Mouse (Mus musculus): Measurements from ENCODE around the gene Rpp14. TPM values are rescaled to one million over a fixed set of nuclear protein-coding genes. Genes with fewer than 3 reads are reported as not detected.

Gene Rpp14
- total and polyA plus RNA-seq, 2 experiments from 2014 or later, result 18.9 to 36.2 TPM

DNA sequence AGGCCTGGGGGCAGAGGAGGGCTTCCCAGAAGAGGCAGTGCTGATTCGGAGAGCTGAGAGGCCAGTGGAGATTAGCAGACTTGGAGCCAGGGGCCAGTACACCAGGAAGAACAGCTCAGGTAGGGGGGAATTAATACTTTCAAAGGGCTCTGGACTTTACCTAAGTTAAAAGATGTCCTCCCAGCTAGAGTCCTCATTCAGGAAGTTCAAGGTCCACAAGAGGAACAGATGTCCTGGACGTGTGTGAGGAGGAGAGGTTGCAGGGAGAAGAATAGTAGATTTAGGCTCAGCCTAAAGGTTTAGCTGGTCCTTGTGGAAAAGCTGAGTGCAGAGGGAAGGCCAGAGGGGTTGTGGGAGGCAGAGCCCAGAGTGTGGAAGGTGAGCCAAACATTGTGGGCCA, 54.1 kb downstream of the Rpp14 start:
- DNase-seq (ENCODE audit: low spot score) (no peak), ATAC-seq (no peak)
- no peak for TF ChIP-seq CTCF (IDR thresholded peaks at IDR 0.05; ENCODE audit: low read depth)
- H3K4me3 ChIP-seq (ENCODE audit: low read length), result no peak overlapping the region
- H3K27ac ChIP-seq, result no peak overlapping the region
- peaks cover 17% of the 10 kb centered on the region; the same call in 1 of the 2 replicates for H3K36me3 ChIP-seq (ENCODE audit: insufficient read depth, low read length)
- no peak overlapping the region for H3K4me2 ChIP-seq (ENCODE audit: low read depth, low read length)
- WGBS, result 69% methylated on average over 2 of the region's 2 CpGs
- H3K9ac ChIP-seq (replicated peaks; ENCODE audit: low read length), result no peak overlapping the region
- H3K9me3 ChIP-seq (ENCODE audit: low read length), result no peaks in the 10 kb centered on the region
- no peaks in the 10 kb centered on the region for H3K4me1 ChIP-seq (ENCODE audit: insufficient read depth, low read length)
- H3K27me3 ChIP-seq (ENCODE audit: insufficient read depth, low read length), result no peaks in the 10 kb centered on the region

DNA sequence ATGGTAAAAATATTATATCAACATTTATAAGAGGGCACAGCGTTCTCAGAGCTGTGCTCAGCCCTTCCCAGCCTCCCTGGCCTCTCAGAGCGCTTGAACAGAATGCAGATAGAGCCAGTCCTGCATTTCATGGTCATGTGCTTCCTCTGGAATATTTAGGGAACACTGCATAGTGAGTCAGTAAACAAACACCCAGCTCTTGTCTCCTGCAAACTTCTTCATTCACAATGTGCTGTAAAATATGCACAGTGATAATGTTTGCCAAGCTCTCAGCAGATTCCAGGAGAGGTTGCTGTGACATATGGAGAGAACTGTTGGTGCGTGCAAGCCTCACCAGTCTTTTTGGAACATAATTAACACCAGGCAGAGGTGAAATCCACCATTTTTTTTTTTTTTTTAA, 55.0 kb downstream of the Rpp14 start:
- Histone ChIP-seq H3K27me3 (ENCODE audit: insufficient read depth, low read length) (no peaks in the 10 kb centered on the region), H3K4me1 (ENCODE audit: insufficient read depth, low read length) (no peaks in the 10 kb centered on the region), H3K36me3 (ENCODE audit: insufficient read depth, low read length) (peaks cover 23% of the 10 kb centered on the region; the same call in 1 of the 2 replicates), H3K27ac (no peak overlapping the region), H3K9me3 (ENCODE audit: low read length) (no peaks in the 10 kb centered on the region), H3K4me2 (ENCODE audit: low read depth, low read length) (no peak overlapping the region), H3K9ac (replicated peaks; ENCODE audit: low read length) (no peak overlapping the region), H3K4me3 (ENCODE audit: low read length) (no peak overlapping the region)
- peak; percentile 26 for DNase-seq (ENCODE audit: low spot score)
- ATAC-seq, result peak; percentile 32; the same call in 1 of the 2 replicates
- no peak for TF ChIP-seq CTCF (IDR thresholded peaks at IDR 0.05; ENCODE audit: low read depth)
- WGBS, result 48% methylated on average over 3 of the region's 3 CpGs

DNA sequence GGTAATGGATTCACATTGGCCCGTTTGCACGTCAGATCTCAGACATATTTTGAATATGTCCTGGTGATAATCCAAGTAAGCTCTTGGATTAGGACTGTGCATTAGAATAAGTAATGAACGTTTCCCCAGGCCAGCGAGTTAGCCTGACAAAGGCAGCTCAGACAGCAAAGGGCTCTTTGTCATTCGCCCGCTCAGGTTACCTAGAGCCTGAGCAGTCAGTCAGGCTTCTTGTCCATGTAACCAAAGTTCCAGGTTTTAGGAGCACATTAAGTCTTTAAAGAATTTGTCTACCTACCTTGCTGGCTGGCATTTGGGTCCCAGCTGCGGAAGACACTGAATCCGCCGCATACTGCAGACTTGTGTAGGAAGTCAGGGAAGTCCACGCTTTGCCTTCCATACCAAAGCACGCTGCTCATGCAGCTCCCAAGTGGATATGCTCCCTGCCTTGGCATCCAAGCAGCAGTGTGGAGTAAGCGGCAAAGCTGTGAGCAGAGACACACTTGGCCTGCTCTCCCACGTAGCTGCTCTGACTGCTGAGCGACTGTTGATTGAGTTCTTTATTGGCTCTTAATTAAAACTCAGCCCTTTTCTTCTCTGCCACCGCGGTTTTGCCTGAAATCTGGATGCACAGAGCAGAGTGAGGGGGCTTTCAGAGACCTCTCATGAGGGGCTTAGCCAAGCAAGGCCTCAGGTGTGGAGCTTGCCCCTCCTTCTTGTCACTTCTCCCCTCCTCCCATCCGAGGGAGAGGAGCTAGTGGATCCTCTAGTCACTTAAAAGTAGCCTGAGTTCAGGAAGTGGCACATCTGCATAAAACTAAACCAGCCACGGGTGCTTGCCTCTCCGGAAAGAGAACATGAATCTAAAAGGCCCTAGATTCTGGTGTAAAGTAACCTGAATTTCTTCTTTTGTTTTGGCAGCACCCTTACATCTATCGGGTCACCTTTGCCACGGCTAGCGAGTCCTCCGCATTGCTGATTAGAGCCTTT, 59.9 kb downstream of the Rpp14 start:
- H3K27ac ChIP-seq, result peak overlapping the region; percentile 32; the same call in 1 of the 2 replicates
- H3K9ac ChIP-seq (replicated peaks; ENCODE audit: low read length), result no peak overlapping the region
- no peak overlapping the region for H3K4me3 ChIP-seq (ENCODE audit: low read length)
- WGBS, result 46% methylated on average over 23 of the region's 23 CpGs
- no peaks in the 10 kb centered on the region for H3K4me1 ChIP-seq (ENCODE audit: insufficient read depth, low read length)
- ATAC-seq (0 out of 2 replicates have a peak, but pooled peaks have one; percentile 35), DNase-seq (ENCODE audit: low spot score) (no peak)
- H3K4me2 ChIP-seq (ENCODE audit: low read depth, low read length), result no peak overlapping the region
- no peaks in the 10 kb centered on the region for H3K27me3 ChIP-seq (ENCODE audit: insufficient read depth, low read length)
- TF ChIP-seq CTCF (IDR thresholded peaks at IDR 0.05; ENCODE audit: low read depth), result no peak
- H3K36me3 ChIP-seq (ENCODE audit: insufficient read depth, low read length), result peaks cover 49% of the 10 kb centered on the region
- H3K9me3 ChIP-seq (ENCODE audit: low read length), result no peaks in the 10 kb centered on the region

GRCm38 (mm10) chr14:8141131-8141530, 61.0 kb downstream of the Rpp14 start:
- H3K36me3 ChIP-seq (ENCODE audit: insufficient read depth, low read length), result peaks cover 51% of the 10 kb centered on the region
- no peaks in the 10 kb centered on the region for H3K27me3 ChIP-seq (ENCODE audit: insufficient read depth, low read length)
- no peak for TF ChIP-seq CTCF (IDR thresholded peaks at IDR 0.05; ENCODE audit: low read depth)
- ATAC-seq, result no peak
- H3K4me3 ChIP-seq (ENCODE audit: low read length), result no peak overlapping the region
- H3K4me2 ChIP-seq (ENCODE audit: low read depth, low read length), result no peak overlapping the region
- WGBS, result 65% methylated on average over 2 of the region's 2 CpGs
- H3K9me3 ChIP-seq (ENCODE audit: low read length), result no peaks in the 10 kb centered on the region
- H3K4me1 ChIP-seq (ENCODE audit: insufficient read depth, low read length), result no peaks in the 10 kb centered on the region
- no peak overlapping the region for H3K27ac ChIP-seq
- no peak overlapping the region for H3K9ac ChIP-seq (replicated peaks; ENCODE audit: low read length)
- DNase-seq (ENCODE audit: low spot score), result no peak

Other genes with a start within 250 kb of the Rpp14 start
- gene Gm45521, start 123.1 kb upstream of the Rpp14 start, total RNA-seq (2014; rRNA removed), result not detected in 2 replicates
- gene Gm45521, start 123.1 kb upstream of the Rpp14 start, polyA plus RNA-seq (2015; fragmentation: Nextera tagmentation; extraction: Ambion mirVana), result 0.23 TPM in 1 of 2 replicates, not detected in the other
- not detected in 2 replicates for gene Dnase1l3, start 85.8 kb upstream of the Rpp14 start, total RNA-seq (2014; rRNA removed)
- gene Dnase1l3, start 85.8 kb upstream of the Rpp14 start, polyA plus RNA-seq (2015; fragmentation: Nextera tagmentation; extraction: Ambion mirVana), result 0.05 and 0.09 TPM in 2 replicates
- gene Abhd6, start 77.5 kb upstream of the Rpp14 start, total RNA-seq (2014; rRNA removed), result 14.8 and 15.8 TPM in 2 replicates
- 33.5 and 36.5 TPM in 2 replicates for gene Abhd6, start 77.5 kb upstream of the Rpp14 start, polyA plus RNA-seq (2015; fragmentation: Nextera tagmentation; extraction: Ambion mirVana)
- 24.5 and 36.3 TPM in 2 replicates for gene Pxk, start 17.8 kb downstream of the Rpp14 start, total RNA-seq (2014; rRNA removed)
- gene Pxk, start 17.8 kb downstream of the Rpp14 start, polyA plus RNA-seq (2015; fragmentation: Nextera tagmentation; extraction: Ambion mirVana), result 55.5 and 57.4 TPM in 2 replicates
- gene Pdhb, start 92.7 kb downstream of the Rpp14 start, total RNA-seq (2014; rRNA removed), result 123 and 135 TPM in 2 replicates
- gene Pdhb, start 92.7 kb downstream of the Rpp14 start, polyA plus RNA-seq (2015; fragmentation: Nextera tagmentation; extraction: Ambion mirVana), result 292 and 295 TPM in 2 replicates
- gene Kctd6, start 133.8 kb downstream of the Rpp14 start, total RNA-seq (2014; rRNA removed), result 15.2 and 21.1 TPM in 2 replicates
- 41.8 and 42.2 TPM in 2 replicates for gene Kctd6, start 133.8 kb downstream of the Rpp14 start, polyA plus RNA-seq (2015; fragmentation: Nextera tagmentation; extraction: Ambion mirVana)
- 0.50 TPM in 1 of 2 replicates, not detected in the other for gene Acox2, start 179.0 kb downstream of the Rpp14 start, total RNA-seq (2014; rRNA removed)
- gene Acox2, start 179.0 kb downstream of the Rpp14 start, polyA plus RNA-seq (2015; fragmentation: Nextera tagmentation; extraction: Ambion mirVana), result 0.30 and 0.41 TPM in 2 replicates
- 8.8 and 11.4 TPM in 2 replicates for gene Fam107a, start 237.7 kb downstream of the Rpp14 start, total RNA-seq (2014; rRNA removed)
- gene Fam107a, start 237.7 kb downstream of the Rpp14 start, polyA plus RNA-seq (2015; fragmentation: Nextera tagmentation; extraction: Ambion mirVana), result 0.80 and 0.83 TPM in 2 replicates